Mouse (Mus musculus): ENCODE results near the gene Tas2r109. TPM values are rescaled to one million over a fixed set of nuclear protein-coding genes. Genes with fewer than 3 reads are reported as not detected.

Tas2r109 gene
- polyA plus RNA-seq (2017; shearing (Covaris generic)), result not detected

GRCm38 (mm10) chr6:132980865-132981264, at the start of gene Tas2r109:
TSS of gene Tas2r109 (minus strand) at chr6:132980965.

GRCm38 (mm10) chr6:132957819-132958218, 22.9 kb downstream of the Tas2r109 start, which contains the start of gene Tas2r131:
TSS of gene Tas2r131 (minus strand) at chr6:132957919.

GRCm38 (mm10) chr6:132950802-132951201, 30.0 kb downstream of the Tas2r109 start, which contains the start of gene Tas2r129:
TSS of gene Tas2r129 (plus strand) at chr6:132951102.

Other genes starting within 250 kb of the Tas2r109 start
- gene Tas2r115, start 242.9 kb downstream of the Tas2r109 start, polyA plus RNA-seq (2017; shearing (Covaris generic)), result not detected
- not detected for gene Tas2r124, start 226.2 kb downstream of the Tas2r109 start, polyA plus RNA-seq (2017; shearing (Covaris generic))
- gene Tas2r102, start 218.8 kb downstream of the Tas2r109 start, polyA plus RNA-seq (2017; shearing (Covaris generic)), result not detected
- not detected for gene Tas2r136, start 202.8 kb downstream of the Tas2r109 start, polyA plus RNA-seq (2017; shearing (Covaris generic))
- gene Tas2r117, start 178.1 kb downstream of the Tas2r109 start, polyA plus RNA-seq (2017; shearing (Covaris generic)), result not detected
- not detected for gene Tas2r123, start 133.8 kb downstream of the Tas2r109 start, polyA plus RNA-seq (2017; shearing (Covaris generic))
- not detected for gene Tas2r116, start 125.5 kb downstream of the Tas2r109 start, polyA plus RNA-seq (2017; shearing (Covaris generic))
- gene Tas2r110, start 113.0 kb downstream of the Tas2r109 start, polyA plus RNA-seq (2017; shearing (Covaris generic)), result not detected
- not detected for gene Tas2r113, start 88.0 kb downstream of the Tas2r109 start, polyA plus RNA-seq (2017; shearing (Covaris generic))
- not detected for gene Tas2r125, start 71.3 kb downstream of the Tas2r109 start, polyA plus RNA-seq (2017; shearing (Covaris generic))
- not detected for gene Tas2r129, start 29.9 kb downstream of the Tas2r109 start, polyA plus RNA-seq (2017; shearing (Covaris generic))
- gene Tas2r131, start 23.0 kb downstream of the Tas2r109 start, polyA plus RNA-seq (2017; shearing (Covaris generic)), result not detected
- 0.55 TPM for gene Tas2r103, start 56.1 kb upstream of the Tas2r109 start, polyA plus RNA-seq (2017; shearing (Covaris generic))
- gene Tas2r140, start 74.9 kb upstream of the Tas2r109 start, polyA plus RNA-seq (2017; shearing (Covaris generic)), result not detected
- 32.5 TPM for gene Smim10l1, start 123.9 kb upstream of the Tas2r109 start, polyA plus RNA-seq (2017; shearing (Covaris generic))

All from effector memory CD4-positive, alpha-beta T cell, adult 7 months (primary cell).